Mouse (Mus musculus) ES-E14 (cell line): ENCODE results near the gene Ppp1ca.

Source experiments
- MAFK ChIP-seq: IDR thresholded peaks from 2 replicates; pipeline ENCODE4 v1.6.1; 2014; ENCODE audit warnings: mild to moderate bottlenecking, low read depth, low read length, inconsistent platforms; ENCODE audit not compliant: insufficient read depth
- ZC3H11A ChIP-seq: IDR thresholded peaks from 2 replicates; pipeline ENCODE4 v1.6.1; 2012; ENCODE audit warnings: low read depth, mild to moderate bottlenecking, inconsistent platforms, low read length, borderline replicate concordance

DNA sequence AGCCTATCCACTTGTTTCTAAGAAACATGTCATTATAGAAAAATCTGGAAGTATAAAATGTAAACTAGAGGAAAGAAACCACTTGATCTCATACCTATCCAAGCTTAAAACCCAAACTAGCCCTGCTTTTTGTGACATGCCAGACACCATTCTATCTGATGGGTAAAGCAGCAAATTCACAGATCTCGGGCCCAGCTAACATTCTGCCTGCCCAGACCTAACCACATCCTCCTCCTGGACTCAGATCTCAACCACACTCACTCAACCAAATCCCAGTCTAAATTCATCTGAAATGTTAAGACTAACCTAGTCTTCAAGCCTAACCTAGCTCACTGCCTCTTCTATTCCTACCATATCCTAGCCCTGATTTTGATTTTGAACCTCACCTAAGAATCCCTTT is 26.9 kb downstream of the Ppp1ca start:
- TF ChIP-seq MAFK: no peak
- TF ChIP-seq ZC3H11A: no peak
